Mouse (Mus musculus) liver, postnatal 0 days (tissue): ENCODE data around the gene Prex1. TPM values are rescaled to one million over a fixed set of nuclear protein-coding genes. Genes with fewer than 3 reads are reported as not detected.

Source experiments
- ATAC-seq: fragments of 200-750 bp; cut with Nextera tagmentation; 2 replicates; pipeline ENCODE4 v1.8.0; 2017; ENCODE audit warnings: mild to moderate bottlenecking, moderate library complexity
- DNase-seq: peaks from one replicate; pipeline ENCODE4 v3.0.0-alpha.2; 2016
- H3K27ac ChIP-seq: fragments of 300-500 bp; sonication (generic); 2 replicates; pipeline ENCODE4 v1.5.1; 2014; ENCODE audit warnings: antibody characterized with exemption, moderate library complexity, mild to moderate bottlenecking, low read depth
- H3K27me3 ChIP-seq: fragments of 300-500 bp; sonication (generic); 2 replicates; pipeline ENCODE4 v1.6.1; 2014; ENCODE audit warnings: low read length, control low read depth, mixed read lengths; ENCODE audit not compliant: insufficient read depth
- H3K36me3 ChIP-seq: fragments of 300-500 bp; sonication (generic); replicated peaks from 2 replicates; pipeline ENCODE4 v1.6.1; 2014; ENCODE audit warnings: mild to moderate bottlenecking, control low read depth, low read length, moderate library complexity, mixed read lengths; ENCODE audit not compliant: insufficient read depth
- H3K4me1 ChIP-seq: fragments of 300-500 bp; sonication (generic); 2 replicates; pipeline ENCODE4 v1.6.1; 2014; ENCODE audit warnings: antibody characterized with exemption, mild to moderate bottlenecking, control low read depth; ENCODE audit not compliant: insufficient read depth
- H3K4me2 ChIP-seq: fragments of 300-500 bp; sonication (generic); 2 replicates; pipeline ENCODE4 v1.6.1; 2014; ENCODE audit warnings: low read depth, mild to moderate bottlenecking, low read length, moderate library complexity, mixed read lengths
- H3K4me3 ChIP-seq: fragments of 300-500 bp; sonication (generic); 2 replicates; pipeline ENCODE4 v1.5.1; 2014; ENCODE audit warnings: low read depth, low read length
- H3K9ac ChIP-seq: fragments of 300-500 bp; sonication (generic); replicated peaks from 2 replicates; pipeline ENCODE4 v1.6.1; 2014; ENCODE audit warnings: mild to moderate bottlenecking, moderate library complexity
- H3K9me3 ChIP-seq: fragments of 300-500 bp; sonication (generic); 2 replicates; pipeline ENCODE4 v1.6.1; 2016; ENCODE audit warnings: mild to moderate bottlenecking, control low read depth, low read length, mixed read lengths
- CTCF ChIP-seq: sonication (generic); IDR thresholded peaks from 2 replicates; pipeline ENCODE4 v1.5.1; 2016; ENCODE audit warnings: antibody characterized with exemption, low read depth
- EP300 ChIP-seq: IDR thresholded peaks from 2 replicates; pipeline ENCODE4 v1.6.1; 2016; ENCODE audit warnings: antibody characterized with exemption, low read depth, mild to moderate bottlenecking
- WGBS: fragments of 180-500 bp; shearing (Covaris S2); extraction: QIAGEN DNeasy Blood & Tissue Kit; methylation state at CpG from one replicate; pipeline ENCODE4 v1.1.7; 2014; ENCODE audit not compliant: insufficient replicate concordance; 5-methylcytosine and 5-hydroxymethylcytosine counted together
- polyA plus RNA-seq: library from polyadenylated mRNA; unstranded; fragments of >200 nt; fragmentation: Nextera tagmentation; extraction: Ambion mirVana; gene quantifications from 2 replicates; pipeline ENCODE4 v1.2.1, GENCODE M21; 2015

Gene Prex1
- polyA plus RNA-seq, 1 experiment from 2014 or later = 6.3 TPM

GRCm38 (mm10) chr2:166655727-166656520 lies 57.7 kb downstream of the Prex1 start:
- H3K36me3 ChIP-seq = no peaks in the 10 kb centered on the region
- H3K27ac ChIP-seq = peak overlapping the region; percentile 70
- TF ChIP-seq CTCF = no peak
- TF ChIP-seq EP300 = no peak
- DNase-seq (peak; percentile 71), ATAC-seq (peak; percentile 66)
- H3K9ac ChIP-seq = no peak overlapping the region; the same call in 1 of the 2 replicates
- H3K4me1 ChIP-seq = peaks cover 48% of the 10 kb centered on the region
- WGBS = 17% methylated on average over 11 of the region's 11 CpGs
- H3K9me3 ChIP-seq = no peaks in the 10 kb centered on the region
- no peaks in the 10 kb centered on the region for H3K27me3 ChIP-seq
- no peak overlapping the region for H3K4me3 ChIP-seq
- H3K4me2 ChIP-seq = peak overlapping the region; percentile 40

DNA sequence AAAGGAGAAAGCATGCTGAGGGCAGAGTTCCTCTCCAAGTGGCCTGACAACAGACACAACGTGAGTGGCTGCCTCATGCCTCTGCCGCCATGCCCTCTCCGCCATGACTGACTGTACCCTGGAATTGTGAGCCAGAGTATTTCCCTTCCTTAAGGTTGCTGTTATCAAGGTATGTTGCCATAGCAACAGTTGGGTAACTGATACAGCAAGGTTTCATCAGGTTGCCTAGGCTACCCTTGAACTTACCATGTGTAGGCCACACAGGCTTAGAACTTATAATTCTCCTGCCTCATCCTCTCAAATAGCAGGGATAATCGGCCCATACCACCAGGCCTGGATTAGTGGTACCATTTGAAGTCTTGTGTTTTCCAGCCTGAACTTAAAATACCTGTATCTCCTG lies 58.3 kb downstream of the Prex1 start:
- Histone ChIP-seq H3K9ac (no peak overlapping the region), H3K4me3 (no peak overlapping the region), H3K27me3 (no peaks in the 10 kb centered on the region), H3K36me3 (no peaks in the 10 kb centered on the region), H3K4me1 (peaks cover 54% of the 10 kb centered on the region), H3K9me3 (no peaks in the 10 kb centered on the region), H3K27ac (peak overlapping the region; percentile 70), H3K4me2 (no peak overlapping the region)
- peak; percentile 24; the same call in 1 of the 2 replicates for ATAC-seq
- no peak for DNase-seq
- no peak for TF ChIP-seq CTCF
- TF ChIP-seq EP300 = no peak
- WGBS = 82% methylated on average over 4 of the region's 4 CpGs

GRCm38 (mm10) chr2:166654875-166655274 lies 58.8 kb downstream of the Prex1 start:
- Histone ChIP-seq H3K27me3 (no peaks in the 10 kb centered on the region), H3K4me1 (peaks cover 52% of the 10 kb centered on the region), H3K36me3 (no peaks in the 10 kb centered on the region), H3K4me2 (no peak overlapping the region), H3K9me3 (no peaks in the 10 kb centered on the region), H3K27ac (no peak overlapping the region), H3K9ac (no peak overlapping the region), H3K4me3 (no peak overlapping the region)
- ATAC-seq (no peak), DNase-seq (no peak)
- no peak for TF ChIP-seq CTCF
- TF ChIP-seq EP300 = no peak
- 68% methylated on average over 4 of the region's 4 CpGs for WGBS

DNA sequence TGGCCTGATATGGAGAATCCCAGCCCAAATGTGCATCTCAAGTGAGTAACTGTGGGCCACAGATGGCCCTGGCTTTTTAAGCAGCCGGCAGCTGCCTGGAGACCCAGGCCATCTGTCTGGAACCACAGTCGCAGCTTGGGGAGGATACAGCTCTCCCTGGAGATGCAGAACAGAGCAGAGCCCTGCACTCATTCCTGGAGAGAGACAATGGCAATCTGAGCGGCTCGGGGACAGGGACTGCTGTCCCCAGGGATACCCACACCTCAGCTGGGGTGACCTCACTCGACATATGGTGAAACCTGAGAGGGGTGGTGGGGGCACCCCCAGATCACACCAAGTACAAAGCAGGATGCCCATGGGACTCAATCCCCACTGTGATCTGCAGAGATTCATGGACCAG lies 60.1 kb downstream of the Prex1 start:
- Histone ChIP-seq H3K9ac (no peak overlapping the region), H3K4me2 (no peak overlapping the region), H3K4me1 (peaks cover 52% of the 10 kb centered on the region), H3K4me3 (no peak overlapping the region), H3K27me3 (no peaks in the 10 kb centered on the region), H3K27ac (no peak overlapping the region), H3K9me3 (no peaks in the 10 kb centered on the region), H3K36me3 (no peaks in the 10 kb centered on the region)
- 71% methylated on average over 5 of the region's 5 CpGs for WGBS
- DNase-seq (no peak), ATAC-seq (no peak)
- no peak for TF ChIP-seq EP300
- TF ChIP-seq CTCF = no peak

DNA sequence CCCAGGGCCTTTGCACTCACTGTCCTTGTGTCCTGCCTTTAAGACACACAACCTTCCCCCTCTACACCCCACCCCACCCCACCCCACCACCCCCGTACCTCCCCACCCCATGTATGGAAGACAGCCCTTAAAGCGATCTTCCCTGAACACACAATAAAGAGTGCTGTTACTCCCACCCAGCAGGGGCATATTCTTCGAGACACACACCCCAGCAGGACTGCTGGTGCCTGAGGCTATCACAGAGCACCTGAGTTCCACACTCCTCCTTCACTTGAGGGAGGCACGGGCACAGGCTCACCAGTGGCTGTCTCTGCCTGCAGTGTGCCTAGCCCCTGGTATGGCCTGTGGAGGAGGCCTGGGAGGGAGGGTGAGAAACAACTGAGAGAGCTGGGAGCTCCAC lies 61.0 kb downstream of the Prex1 start:
- no peaks in the 10 kb centered on the region for H3K27me3 ChIP-seq
- H3K36me3 ChIP-seq = no peaks in the 10 kb centered on the region
- peaks cover 46% of the 10 kb centered on the region for H3K4me1 ChIP-seq
- WGBS = 78% methylated on average over 4 of the region's 4 CpGs
- no peak overlapping the region for H3K4me2 ChIP-seq
- TF ChIP-seq EP300 (no peak), CTCF (no peak)
- DNase-seq (no peak), ATAC-seq (no peak)
- H3K9me3 ChIP-seq = no peaks in the 10 kb centered on the region
- H3K9ac ChIP-seq = no peak overlapping the region
- H3K27ac ChIP-seq = no peak overlapping the region
- no peak overlapping the region for H3K4me3 ChIP-seq

- ATAC-seq (no peak), DNase-seq (no peak)
- H3K9me3 ChIP-seq = no peaks in the 10 kb centered on the region
- 65% methylated on average over 10 of the region's 10 CpGs for WGBS
- no peak overlapping the region for H3K9ac ChIP-seq
- H3K4me3 ChIP-seq = no peak overlapping the region
- peak overlapping the region; percentile 52 for H3K27ac ChIP-seq
- no peaks in the 10 kb centered on the region for H3K27me3 ChIP-seq
- H3K4me2 ChIP-seq = no peak overlapping the region
- no peak for TF ChIP-seq CTCF
- no peak for TF ChIP-seq EP300
- H3K36me3 ChIP-seq = no peaks in the 10 kb centered on the region
- peaks cover 34% of the 10 kb centered on the region for H3K4me1 ChIP-seq
These were observed 62.2 kb downstream of the Prex1 start for GRCm38 (mm10) chr2:166651317-166652030.
